Mouse (Mus musculus) ZHBTc4 (cell line): ENCODE measurements around the gene Aaed1.
"Not testable (repeated sequence)": the region's sequence is repeated elsewhere in the genome, so short reads cannot be mapped to it uniquely, and the experiment has no call there.

Source experiments
- DNase-seq: peaks from one replicate; pipeline ENCODE4 v3.0.0-alpha.2; 2011; ENCODE audit warnings: low read depth, low spot score

Aaed1 gene

GRCm38 (mm10) chr13:64307508-64307907 lies 5.0 kb downstream of the Aaed1 start:
- DNase-seq, result no peak

GRCm38 (mm10) chr13:64306078-64306477 lies 6.4 kb downstream of the Aaed1 start:
- DNase-seq, result peak; percentile 75

DNA sequence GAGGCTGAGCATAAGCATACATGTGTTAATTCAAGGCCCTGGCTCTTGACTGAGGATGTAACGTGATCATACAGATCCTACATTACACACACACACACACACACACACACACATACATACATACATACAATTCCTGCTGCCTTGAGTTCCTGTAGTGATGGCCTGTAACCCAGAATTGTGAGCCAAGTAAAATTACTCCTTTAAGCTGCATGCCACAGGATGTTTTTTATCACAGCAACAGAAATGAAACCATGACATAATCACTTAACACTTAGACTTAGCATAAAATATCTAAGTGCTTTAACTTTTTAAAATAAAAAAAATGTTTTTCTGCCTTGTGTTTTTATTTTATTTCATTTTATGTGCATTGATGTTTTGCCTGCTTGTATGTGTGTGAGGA lies 13.4 kb downstream of the Aaed1 start:
- DNase-seq, result no peak

DNA sequence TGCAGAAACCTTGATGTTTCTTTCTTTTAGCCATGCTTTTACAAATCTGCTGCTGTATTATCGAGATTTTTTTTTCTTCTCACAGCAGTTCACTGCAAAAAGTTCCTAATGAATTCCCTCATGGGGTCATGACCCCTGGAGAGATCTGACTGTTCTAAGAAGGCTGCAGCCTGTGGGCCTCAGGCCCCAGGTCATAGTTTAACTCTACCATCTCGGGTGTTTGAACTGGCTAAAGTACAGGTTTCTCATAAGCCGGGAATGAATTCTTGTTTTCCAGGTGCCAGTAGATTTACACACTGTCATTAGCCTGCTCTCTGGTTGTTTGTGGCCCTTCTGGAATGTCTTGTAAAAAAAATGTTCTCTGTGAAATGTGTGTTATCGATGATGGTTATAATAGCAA lies 25.7 kb downstream of the Aaed1 start:
- DNase-seq, result no peak

- no peak for DNase-seq
These were observed 26.2 kb downstream of the Aaed1 start for GRCm38 (mm10) chr13:64286321-64286720.

- peak; percentile 64 for DNase-seq
These were observed 27.8 kb downstream of the Aaed1 start for GRCm38 (mm10) chr13:64284676-64285075.

- no peak for DNase-seq
These were observed 31.6 kb downstream of the Aaed1 start for GRCm38 (mm10) chr13:64280940-64281339.

- DNase-seq, result peak; percentile 74
These were observed 36.8 kb downstream of the Aaed1 start for GRCm38 (mm10) chr13:64275754-64276127.

DNA sequence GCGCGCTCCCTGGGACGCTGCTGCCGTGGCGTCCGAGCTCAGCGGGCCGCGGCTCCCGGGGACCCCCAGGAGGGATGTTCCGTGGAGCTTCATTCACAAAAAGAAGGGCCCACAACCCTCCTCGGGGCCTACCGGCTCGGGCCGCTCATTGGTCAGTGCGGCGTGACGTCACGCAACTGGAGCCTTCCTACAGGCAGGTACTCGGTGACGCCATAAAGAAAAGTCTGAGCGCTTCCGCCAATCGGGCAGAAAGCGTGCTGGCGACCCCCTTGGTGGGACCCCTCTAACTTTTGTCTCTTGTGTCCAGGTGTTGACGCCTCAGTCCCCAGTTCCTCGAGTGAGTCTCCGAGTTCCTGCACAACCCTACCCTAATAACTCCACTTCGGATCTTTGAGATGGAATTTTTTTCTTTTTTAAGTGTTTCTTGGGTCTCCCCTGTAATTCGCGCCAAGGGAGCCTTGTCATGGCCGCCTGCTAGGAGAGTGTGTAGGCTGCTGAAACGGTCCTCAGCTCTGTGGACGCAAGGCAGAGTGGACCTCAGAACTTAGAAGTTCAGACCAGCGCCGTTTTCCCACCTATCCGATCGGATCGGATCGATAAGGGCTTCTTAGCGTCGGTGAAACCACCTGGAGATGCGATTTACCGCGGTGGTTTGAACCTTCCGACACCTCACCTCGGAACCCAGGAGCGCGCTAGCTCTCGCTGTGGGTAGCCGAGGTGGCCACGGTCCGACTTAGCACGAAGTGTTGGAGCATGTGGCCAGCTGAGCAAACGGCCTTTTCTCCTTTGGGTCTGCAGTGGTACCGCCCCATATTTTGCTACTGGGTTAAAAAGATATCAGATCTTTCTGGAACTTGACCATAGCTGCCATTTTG lies 37.4 kb downstream of the Aaed1 start, which contains the start of gene Cdc14b:
Gene Cdc14b, minus strand, starts transcription at position 412 of the 875 bp plus-strand sequence.
- peak; percentile 94 for DNase-seq

GRCm38 (mm10) chr13:64273891-64274844 lies 38.3 kb downstream of the Aaed1 start:
- peak; percentile 59 for DNase-seq

- no peak for DNase-seq
These were observed 39.2 kb downstream of the Aaed1 start for GRCm38 (mm10) chr13:64273352-64273751.

DNA sequence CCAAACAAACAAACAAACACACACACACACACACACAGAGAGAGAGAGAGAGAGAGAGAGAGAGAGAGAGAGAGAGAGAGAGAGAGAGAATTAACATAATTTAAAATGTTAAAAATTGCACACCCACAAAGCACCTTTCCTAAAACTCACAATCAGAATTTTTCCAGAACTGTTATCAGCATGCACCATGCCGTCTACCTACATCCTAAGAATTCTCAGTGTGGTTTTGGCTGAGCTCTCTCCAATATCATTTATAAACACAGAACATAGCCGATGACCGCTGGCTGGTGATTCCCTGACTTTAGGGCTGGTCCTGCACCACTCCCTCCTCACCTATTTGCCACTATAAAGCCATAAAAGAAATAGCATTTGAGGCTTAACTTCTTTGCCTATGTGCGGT lies 44.1 kb downstream of the Aaed1 start:
- no peak for DNase-seq

DNA sequence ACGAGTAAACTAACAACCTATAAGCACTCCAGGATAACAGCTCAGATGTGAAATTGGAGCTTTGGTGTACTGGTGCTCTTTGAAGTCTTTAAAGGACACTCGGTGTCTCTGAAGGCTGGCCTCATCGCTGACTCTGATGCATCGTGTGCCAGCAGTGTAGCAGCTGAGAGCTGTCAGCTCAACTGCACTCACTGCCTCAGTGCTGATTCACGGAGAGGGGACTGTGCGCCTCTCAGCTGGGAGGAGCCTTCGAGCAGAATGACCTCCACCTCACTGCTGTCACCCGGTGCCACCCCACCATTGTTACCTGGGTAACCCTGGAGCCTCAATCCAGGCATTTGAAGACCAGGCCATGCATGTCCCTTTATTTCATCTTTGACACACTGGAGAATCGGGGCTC lies 45.4 kb downstream of the Aaed1 start:
- DNase-seq, result no peak

DNA sequence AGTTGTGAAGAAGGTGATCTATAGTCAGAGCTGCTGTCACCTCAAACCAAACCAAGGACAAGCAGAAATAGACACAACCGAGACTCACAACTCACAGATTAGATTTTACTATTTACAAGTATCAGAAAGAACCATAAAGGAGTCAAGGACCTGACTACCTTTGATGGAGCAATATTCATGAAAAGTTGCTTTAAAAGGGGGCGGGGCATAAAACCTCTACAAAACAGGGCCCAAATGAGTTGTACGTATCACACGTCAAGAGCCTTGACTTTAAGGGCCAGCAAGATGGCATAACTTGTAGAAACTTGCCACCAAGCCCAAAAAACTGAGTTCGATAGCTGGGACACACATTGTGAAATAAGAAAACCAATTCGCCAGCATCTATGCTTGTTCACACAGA lies 47.9 kb downstream of the Aaed1 start:
- DNase-seq, result no peak

DNA sequence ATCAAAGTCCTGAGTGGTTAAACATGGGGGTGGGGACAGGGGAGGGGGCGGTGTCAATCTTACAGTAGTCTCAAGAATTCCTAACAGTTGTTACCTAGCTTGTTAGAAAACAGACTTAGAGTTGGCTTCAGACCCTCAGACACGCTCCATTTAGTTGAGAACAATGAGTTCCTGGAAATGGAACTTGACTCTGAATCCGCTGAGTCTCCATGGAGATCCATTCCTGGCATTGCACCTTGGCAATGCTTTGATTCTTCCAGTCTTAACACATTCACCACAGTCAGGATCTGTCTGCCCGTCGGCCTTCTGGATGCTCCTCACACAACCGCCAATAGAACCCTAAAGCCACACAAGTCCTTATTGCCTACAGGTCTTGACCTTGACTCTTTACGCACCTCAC lies 52.6 kb downstream of the Aaed1 start:
- peak; percentile 46 for DNase-seq

DNA sequence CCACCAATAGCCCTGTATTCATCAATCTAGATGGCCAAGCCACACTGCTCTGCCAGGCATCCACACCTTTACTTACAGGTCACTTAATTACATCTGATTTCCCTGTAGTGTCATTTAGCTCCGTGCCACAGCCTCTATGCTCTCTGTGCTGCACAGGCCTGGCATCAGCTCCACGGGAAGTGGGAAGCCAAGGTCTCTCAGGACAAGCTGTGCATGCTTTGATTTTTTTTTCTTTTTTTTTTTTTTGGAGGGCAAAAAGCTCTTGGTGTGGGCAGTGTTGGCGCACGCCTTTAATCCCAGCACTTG lies 54.0 kb downstream of the Aaed1 start:
- no peak for DNase-seq

- peak; percentile 42 for DNase-seq
These were observed 54.5 kb downstream of the Aaed1 start for GRCm38 (mm10) chr13:64257814-64258515.

DNA sequence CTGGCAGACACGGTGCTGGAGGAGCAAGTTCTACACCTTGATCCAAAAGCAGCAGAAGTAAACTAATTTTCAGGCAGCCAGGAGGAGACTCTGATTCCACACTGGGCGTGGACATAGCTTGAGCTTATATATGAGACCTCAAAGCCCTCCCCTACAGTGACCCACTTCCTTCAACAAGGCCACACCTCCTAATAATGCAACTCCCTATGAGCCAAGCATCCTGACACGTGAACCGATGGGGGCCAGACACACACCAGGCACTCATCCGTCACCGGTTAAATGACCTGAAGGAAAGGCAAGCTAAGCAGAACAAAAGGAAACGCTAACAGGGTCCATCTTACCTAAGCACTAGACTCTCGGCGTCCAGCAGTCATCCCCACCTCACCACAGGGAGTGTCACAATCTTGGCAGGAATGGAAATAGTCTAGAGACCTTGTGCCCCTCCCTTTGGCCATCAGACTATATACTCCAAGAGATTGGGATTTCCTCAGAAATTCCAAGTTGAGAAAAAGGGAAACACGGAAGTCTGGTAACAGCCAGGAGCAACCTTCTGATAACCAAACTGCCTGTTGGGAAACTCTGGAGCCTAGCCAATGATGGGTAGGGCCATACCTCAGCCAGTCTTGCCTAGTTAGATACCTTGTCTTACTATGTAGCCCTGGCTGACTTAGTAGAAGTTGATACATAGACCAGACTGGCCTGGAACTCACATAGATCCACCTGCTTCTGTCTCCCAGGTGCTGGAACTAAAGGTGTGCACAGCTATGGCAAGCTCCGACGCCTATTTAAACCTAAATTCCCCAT lies 55.3 kb downstream of the Aaed1 start:
- no peak for DNase-seq

GRCm38 (mm10) chr13:64254185-64254584 lies 58.3 kb downstream of the Aaed1 start:
- DNase-seq, result not testable (repeated sequence)

DNA sequence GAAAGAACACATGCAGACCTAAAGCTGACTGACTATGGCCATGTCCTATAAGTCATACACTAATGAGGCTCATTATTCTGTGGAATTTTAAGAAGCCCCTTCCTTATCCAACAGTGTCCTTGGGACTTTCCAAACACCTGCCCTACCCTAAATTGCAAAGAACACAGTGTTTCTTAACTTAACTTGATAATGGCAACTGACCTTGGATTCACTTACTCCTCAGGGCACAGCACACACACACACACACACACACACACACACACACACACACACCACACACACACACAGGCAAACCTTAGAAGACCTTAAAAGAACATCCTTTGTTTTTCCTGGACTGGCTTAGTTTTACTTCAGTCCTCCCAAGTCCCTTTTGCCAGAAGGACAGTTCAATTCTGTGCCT lies 58.8 kb downstream of the Aaed1 start:
- DNase-seq, result peak; percentile 45

GRCm38 (mm10) chr13:64252147-64252546 lies 60.4 kb downstream of the Aaed1 start:
- no peak for DNase-seq
